Mouse (Mus musculus): ENCODE measurements around the gene Arhgef1. TPM values are rescaled to one million over a fixed set of nuclear protein-coding genes. Genes with fewer than 3 reads are reported as not detected.

Arhgef1 gene
- polyA plus RNA-seq, 1 experiment = 464 TPM

GRCm38 (mm10) chr7:24884693-24885291 is 17.9 kb upstream of the Arhgef1 start:
- TF ChIP-seq GATA1 (IDR thresholded peaks at IDR 0.05; ENCODE audit: low read length) = no peak

DNA sequence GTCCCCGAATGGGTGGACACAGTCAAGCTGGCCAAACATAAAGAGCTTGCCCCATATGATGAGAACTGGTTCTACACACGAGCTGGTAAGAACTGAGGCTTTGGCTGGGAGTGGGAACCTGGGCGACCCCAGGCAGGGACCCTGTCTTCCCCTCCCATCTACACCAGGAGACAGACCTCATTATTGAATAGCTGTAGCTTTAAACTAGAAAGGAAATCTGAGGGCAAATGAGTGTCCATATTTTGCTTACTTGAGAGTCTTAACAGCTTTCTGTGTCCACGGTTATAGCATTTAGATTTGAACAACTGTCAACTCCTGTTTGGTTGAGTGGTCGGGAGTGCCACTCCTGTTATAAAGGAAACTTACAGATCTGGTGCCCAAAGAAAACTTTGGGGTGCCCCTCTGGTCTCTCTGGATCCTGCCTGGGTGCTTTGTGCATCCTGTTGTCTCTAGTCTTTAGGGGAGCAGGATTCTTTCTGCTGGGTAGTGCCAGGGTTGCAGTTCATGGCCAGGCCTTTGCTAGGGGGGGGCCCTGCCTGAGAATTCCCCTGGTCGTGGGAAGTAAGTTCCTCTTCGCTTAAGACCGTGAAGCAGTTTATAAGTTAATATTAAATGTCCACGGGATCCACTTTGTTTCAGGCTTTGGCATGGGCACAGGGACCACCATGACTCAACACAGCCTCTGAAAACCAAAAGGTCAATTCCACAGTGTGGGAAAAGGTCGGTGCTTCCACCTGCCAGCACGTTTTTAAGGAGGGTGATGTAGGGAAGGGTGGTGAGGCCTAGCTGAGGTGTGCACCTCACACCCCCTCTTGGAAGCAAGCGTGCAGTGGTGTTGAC is 17.0 kb upstream of the Arhgef1 start:
- no peak for TF ChIP-seq GATA1 (IDR thresholded peaks at IDR 0.05; ENCODE audit: low read length)

GRCm38 (mm10) chr7:24886308-24886633 is 16.4 kb upstream of the Arhgef1 start:
- no peak for TF ChIP-seq GATA1 (IDR thresholded peaks at IDR 0.05; ENCODE audit: low read length)

DNA sequence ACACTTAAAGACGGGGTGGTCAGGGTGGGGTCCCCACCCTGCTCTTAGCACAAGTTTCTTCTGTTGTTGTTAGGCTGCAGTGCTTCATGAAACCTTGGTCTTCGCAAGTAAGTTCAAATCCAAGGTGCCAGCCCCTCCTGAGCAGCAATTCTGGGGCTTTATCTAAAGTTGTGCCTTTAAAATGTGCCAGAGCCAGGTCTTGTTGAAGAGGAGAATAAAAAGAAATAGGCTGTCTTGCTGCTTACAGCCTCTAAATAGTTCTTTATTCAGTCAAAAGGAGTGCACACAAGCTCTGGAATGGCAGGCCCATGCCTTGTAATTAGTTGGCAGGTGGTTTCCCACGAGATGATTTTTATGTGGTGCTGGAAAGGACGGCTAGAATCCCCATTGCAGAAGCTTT is 15.6 kb upstream of the Arhgef1 start:
- TF ChIP-seq GATA1 (IDR thresholded peaks at IDR 0.05; ENCODE audit: low read length) = no peak

- no peak for TF ChIP-seq GATA1 (IDR thresholded peaks at IDR 0.05; ENCODE audit: low read length)
Measured at GRCm38 (mm10) chr7:24889431-24890220, 13.1 kb upstream of the Arhgef1 start.

- TF ChIP-seq GATA1 (IDR thresholded peaks at IDR 0.05; ENCODE audit: low read length) = no peak
Measured at GRCm38 (mm10) chr7:24890281-24891216, 12.2 kb upstream of the Arhgef1 start.

GRCm38 (mm10) chr7:24891241-24892124 is 11.2 kb upstream of the Arhgef1 start:
- no peak for TF ChIP-seq GATA1 (IDR thresholded peaks at IDR 0.05; ENCODE audit: low read length)

DNA sequence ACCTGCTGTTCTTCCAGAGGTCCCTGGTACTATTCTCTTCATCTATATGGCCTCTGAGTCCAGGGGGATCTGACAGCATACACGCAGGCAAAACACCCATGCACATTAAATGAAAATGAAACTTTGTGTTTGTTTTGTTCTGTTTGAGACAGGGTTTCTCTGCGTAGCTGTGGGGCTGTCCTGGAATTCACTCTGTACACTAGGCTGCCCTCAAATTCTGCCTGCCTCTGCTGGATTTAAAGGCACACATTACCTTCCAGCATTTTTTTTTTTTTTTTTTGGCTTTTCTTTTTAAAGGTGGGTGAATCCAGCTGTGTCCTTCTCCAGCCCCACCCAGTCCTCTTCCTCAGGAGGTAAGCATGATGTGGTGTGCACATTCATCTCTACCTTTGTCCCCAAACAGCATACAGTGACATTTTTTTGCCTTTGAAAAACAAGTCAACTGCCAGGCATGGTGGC is 10.6 kb upstream of the Arhgef1 start:
- no peak for TF ChIP-seq GATA1 (IDR thresholded peaks at IDR 0.05; ENCODE audit: low read length)

DNA sequence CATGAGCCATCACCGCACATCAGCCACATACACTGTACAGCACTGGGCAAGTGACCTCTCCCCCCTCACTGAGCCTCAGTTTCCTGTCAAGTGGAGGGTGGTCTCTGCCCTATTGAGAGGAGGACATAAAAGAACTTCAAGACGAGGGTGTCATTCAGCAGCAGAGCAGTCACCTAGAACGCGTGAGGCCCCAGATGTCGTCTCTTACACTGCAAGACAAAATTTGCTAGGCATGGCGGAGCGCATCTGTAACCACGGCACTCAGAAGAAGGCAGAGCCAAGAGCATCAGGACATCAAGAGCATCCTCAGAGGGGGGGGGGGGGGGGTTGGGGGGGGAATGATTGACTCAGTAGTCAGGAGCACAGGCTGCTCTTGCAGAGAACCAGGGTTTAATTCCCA is 6.4 kb upstream of the Arhgef1 start:
- TF ChIP-seq GATA1 (IDR thresholded peaks at IDR 0.05; ENCODE audit: low read length) = no peak

GRCm38 (mm10) chr7:24897224-24897623 is 5.5 kb upstream of the Arhgef1 start, which contains the start of gene Cd79a:
Gene Cd79a (plus strand): TSS chr7:24897381.
- TF ChIP-seq GATA1 (IDR thresholded peaks at IDR 0.05; ENCODE audit: low read length) = no peak

DNA sequence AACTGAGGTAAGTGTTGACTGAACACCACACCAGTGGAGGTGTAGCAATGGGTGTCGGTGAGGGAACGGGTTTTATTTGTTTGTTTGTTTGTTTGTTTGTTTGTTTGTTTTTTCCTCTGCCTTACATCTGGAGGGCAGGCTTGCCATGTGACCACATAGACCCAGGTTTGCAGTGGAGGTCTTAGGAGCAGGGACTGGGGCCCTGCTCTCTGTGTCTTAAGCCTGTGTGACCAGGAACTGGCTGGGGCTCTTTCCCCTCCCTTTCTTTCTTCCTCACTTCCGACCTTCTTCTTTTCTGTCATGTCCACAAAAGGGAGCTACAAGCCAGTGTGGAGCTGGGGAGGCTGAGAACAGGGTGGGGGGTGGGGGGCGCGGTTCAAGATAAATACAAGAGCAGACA is 4.8 kb upstream of the Arhgef1 start:
- TF ChIP-seq GATA1 (IDR thresholded peaks at IDR 0.05; ENCODE audit: low read length) = no peak

GRCm38 (mm10) chr7:24901114-24901513 is 1.6 kb upstream of the Arhgef1 start:
- no peak for TF ChIP-seq GATA1 (IDR thresholded peaks at IDR 0.05; ENCODE audit: low read length)

DNA sequence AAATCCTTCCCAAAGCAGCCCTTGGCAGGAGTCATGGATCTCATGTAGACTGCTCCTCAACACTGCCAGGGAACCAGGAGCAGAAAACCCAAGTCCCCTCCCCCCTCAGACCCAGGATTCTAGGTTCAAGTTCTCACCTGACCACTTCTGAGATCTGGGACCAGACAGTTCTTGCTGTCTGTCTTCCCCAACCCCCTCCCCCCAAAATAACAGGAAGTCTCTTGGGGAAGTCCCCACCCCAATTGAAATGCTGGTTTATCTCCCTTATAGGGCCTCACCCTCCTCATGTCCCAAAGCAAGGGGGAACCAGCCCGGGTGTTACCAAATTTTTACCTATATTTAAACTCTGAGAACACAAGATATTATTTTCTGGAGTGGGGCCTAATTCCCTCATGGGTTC is 870 bp upstream of the Arhgef1 start:
- no peak for TF ChIP-seq GATA1 (IDR thresholded peaks at IDR 0.05; ENCODE audit: low read length)

GRCm38 (mm10) chr7:24902264-24902629 is 465 bp upstream of the Arhgef1 start:
- TF ChIP-seq GATA1 (IDR thresholded peaks at IDR 0.05; ENCODE audit: low read length) = no peak
